Mouse (Mus musculus): Measurements from ENCODE around the gene Csf3. TPM values are rescaled to one million over a fixed set of nuclear protein-coding genes. Genes with fewer than 3 reads are reported as not detected.

Csf3 gene
- total and polyA plus RNA-seq, 3 experiments: 0.18 TPM; not detected in 2

- TF ChIP-seq POLR2A (IDR thresholded peaks at IDR 0.05; ENCODE audit: control insufficient read depth in 1 of 2, insufficient read depth in 1 of 2, low read depth in 1 of 2, low read length in 2 of 2, poor library complexity in 1 of 2): peak in 1 of 2 experiments; percentile 90
- peak; percentile 61 for TF ChIP-seq TCF12 (IDR thresholded peaks at IDR 0.05; ENCODE audit: low read depth, low read length)
- peak; percentile 16; the same call in 1 of the 2 replicates for TF ChIP-seq ZC3H11A (IDR thresholded peaks at IDR 0.05; ENCODE audit: low read depth, low read length)
- no peak for TF ChIP-seq ZKSCAN1 (IDR thresholded peaks at IDR 0.05; ENCODE audit: low read depth, low read length)
- TF ChIP-seq EP300 (IDR thresholded peaks at IDR 0.05; ENCODE audit: low read depth in 1 of 2, low read length in 2 of 2): peak; percentile 3 to 38; a peak in 1 of 4 replicates
- TF ChIP-seq GATA1 (IDR thresholded peaks at IDR 0.05; ENCODE audit: low read depth, low read length): no peak
- peak; percentile 73 for TF ChIP-seq NELFE (IDR thresholded peaks at IDR 0.05; ENCODE audit: low read depth, low read length)
- TF ChIP-seq SIN3A (IDR thresholded peaks at IDR 0.05; ENCODE audit: low read length): peak; percentile 62; the same call in 1 of the 2 replicates
- peak; percentile 56 for TF ChIP-seq HCFC1 (IDR thresholded peaks at IDR 0.05; ENCODE audit: low read depth, low read length)
- no peak for TF ChIP-seq CHD1 (IDR thresholded peaks at IDR 0.05; ENCODE audit: low read depth, low read length)
- TF ChIP-seq GABPA (IDR thresholded peaks at IDR 0.05; ENCODE audit: low read depth, low read length): no peak
- peak; percentile 89; the same call in 1 of the 2 replicates for TF ChIP-seq MAZ (IDR thresholded peaks at IDR 0.05; ENCODE audit: low read depth, low read length)
Observed at GRCm38 (mm10) chr11:98740393-98741050, 39.5 kb downstream of the Csf3 start, which contains the start of gene Thra (continued).

- Histone ChIP-seq H3K9ac (ENCODE audit: control insufficient read depth, low read depth, low read length, poor library complexity, severe bottlenecking) (peak overlapping the region; percentile 77), H3K9me3 (replicated peaks; ENCODE audit: insufficient read depth, low read length) (no peaks in the 10 kb centered on the region), H3K27me3 (ENCODE audit: control insufficient read depth in 1 of 2, insufficient read depth in 2 of 2, low read length in 2 of 2) (no peaks in the 10 kb centered on the region), H3K79me2 (ENCODE audit: control insufficient read depth, insufficient read depth, low read length, poor library complexity) (peaks cover 6% of the 10 kb centered on the region; the same call in 1 of the 2 replicates), H3K36me3 (ENCODE audit: control insufficient read depth in 1 of 2, insufficient read depth in 2 of 2, low read length in 2 of 2) (peaks cover 0 to 21% of the 10 kb centered on the region in 2 experiments; a peak in 2 of 4 replicates), H3K27ac (ENCODE audit: control insufficient read depth, low read depth, low read length) (peak overlapping the region; percentile 89), H3K4me3 (ENCODE audit: control insufficient read depth in 1 of 2, insufficient read depth in 1 of 2, low read depth in 2 of 2, low read length in 2 of 2) (peak overlapping the region; percentile 59 to 86), H3K4me1 (ENCODE audit: control insufficient read depth in 1 of 2, insufficient read depth in 2 of 2, low read length in 2 of 2) (peaks cover 9 to 33% of the 10 kb centered on the region in 2 experiments)
- DNase-seq (ENCODE audit: low read depth, low spot score): peak; percentile 81
- TF ChIP-seq E2F4 (IDR thresholded peaks at IDR 0.05; ENCODE audit: borderline replicate concordance, low read depth, low read length) (no peak), USF2 (IDR thresholded peaks at IDR 0.05; ENCODE audit: borderline replicate concordance in 1 of 2, insufficient read depth in 1 of 2, low read depth in 1 of 2, low read length in 2 of 2) (no peak), RAD21 (IDR thresholded peaks at IDR 0.05; ENCODE audit: low read depth, low read length) (no peak), BHLHE40 (IDR thresholded peaks at IDR 0.05; ENCODE audit: borderline replicate concordance, low read depth, low read length) (peak; percentile 6; the same call in 1 of the 2 replicates), CHD2 (IDR thresholded peaks at IDR 0.05; ENCODE audit: low read length) (no peak), ZMIZ1 (IDR thresholded peaks at IDR 0.05; ENCODE audit: low read depth, low read length) (0 out of 2 replicates have a peak, but pooled peaks have one; percentile 27), SIN3A (IDR thresholded peaks at IDR 0.05; ENCODE audit: low read length) (no peak; the same call in 1 of the 2 replicates), ZKSCAN1 (IDR thresholded peaks at IDR 0.05; ENCODE audit: low read depth, low read length) (no peak), ZC3H11A (IDR thresholded peaks at IDR 0.05; ENCODE audit: low read depth, low read length) (no peak), MYB (IDR thresholded peaks at IDR 0.05; ENCODE audit: low read depth, low read length) (no peak), CHD1 (IDR thresholded peaks at IDR 0.05; ENCODE audit: low read depth, low read length) (0 out of 2 replicates have a peak, but pooled peaks have one; percentile 72), POLR2AphosphoS2 (IDR thresholded peaks at IDR 0.05; ENCODE audit: low read length) (no peak), NELFE (IDR thresholded peaks at IDR 0.05; ENCODE audit: low read depth, low read length) (no peak), NRF1 (IDR thresholded peaks at IDR 0.05; ENCODE audit: insufficient read depth, low read depth, low read length, poor library complexity, severe bottlenecking) (no peak), MAFK (IDR thresholded peaks at IDR 0.05; ENCODE audit: borderline replicate concordance, low read depth, low read length) (no peak), CTCF (IDR thresholded peaks at IDR 0.05 in 2 of 3, conservative IDR thresholded peaks at IDR 0.05 in 1 of 3; ENCODE audit: control insufficient read depth in 1 of 3, insufficient read depth in 1 of 3, low read depth in 2 of 3, low read length in 3 of 3, poor library complexity in 1 of 3, severe bottlenecking in 1 of 3) (no peak), MAX (IDR thresholded peaks at IDR 0.05; ENCODE audit: low read length) (peak; percentile 19; the same call in 1 of the 2 replicates), POLR2A (IDR thresholded peaks at IDR 0.05; ENCODE audit: control insufficient read depth in 1 of 2, insufficient read depth in 1 of 2, low read depth in 1 of 2, low read length in 2 of 2, poor library complexity in 1 of 2) (no peak), JUND (IDR thresholded peaks at IDR 0.05; ENCODE audit: low read depth, low read length) (no peak), ELF1 (IDR thresholded peaks at IDR 0.05; ENCODE audit: low read depth, low read length) (no peak), TBP (IDR thresholded peaks at IDR 0.05; ENCODE audit: low read depth, low read length) (peak; percentile 62; the same call in 1 of the 2 replicates), KAT2A (conservative IDR thresholded peaks at IDR 0.05; ENCODE audit: low read depth, low read length) (no peak), MEF2A (IDR thresholded peaks at IDR 0.05; ENCODE audit: extremely low read depth, insufficient replicate concordance, low read depth, low read length, poor library complexity, severe bottlenecking) (no peak), ZNF384 (IDR thresholded peaks at IDR 0.05; ENCODE audit: low read depth, low read length) (no peak), MXI1 (IDR thresholded peaks at IDR 0.05; ENCODE audit: low read depth, low read length) (peak; percentile 28)
Observed at GRCm38 (mm10) chr11:98741051-98741620, 40.1 kb downstream of the Csf3 start.

Data from MEL (cell line).